Mouse (Mus musculus) left cerebral cortex, adult 18-20 months (tissue): ENCODE data around the gene Nkpd1. TPM values are rescaled to one million over a fixed set of nuclear protein-coding genes. Genes with fewer than 3 reads are reported as not detected.

Experiments
- DNase-seq, 2 experiments: peaks; one replicate each; pipeline ENCODE4 v3.0.0; 2021 to 2022; ENCODE audit warnings: low spot score in 2 of 2, mixed read lengths in 1 of 2
- total RNA-seq, 2 experiments: library from RNA; stranded (reverse); gene quantifications; 2 replicates each; pipeline ENCODE4 v1.2.3; 2021

Nkpd1 gene
- total RNA-seq, 2 experiments from 2014 or later: 0.72 to 0.94 TPM

DNA sequence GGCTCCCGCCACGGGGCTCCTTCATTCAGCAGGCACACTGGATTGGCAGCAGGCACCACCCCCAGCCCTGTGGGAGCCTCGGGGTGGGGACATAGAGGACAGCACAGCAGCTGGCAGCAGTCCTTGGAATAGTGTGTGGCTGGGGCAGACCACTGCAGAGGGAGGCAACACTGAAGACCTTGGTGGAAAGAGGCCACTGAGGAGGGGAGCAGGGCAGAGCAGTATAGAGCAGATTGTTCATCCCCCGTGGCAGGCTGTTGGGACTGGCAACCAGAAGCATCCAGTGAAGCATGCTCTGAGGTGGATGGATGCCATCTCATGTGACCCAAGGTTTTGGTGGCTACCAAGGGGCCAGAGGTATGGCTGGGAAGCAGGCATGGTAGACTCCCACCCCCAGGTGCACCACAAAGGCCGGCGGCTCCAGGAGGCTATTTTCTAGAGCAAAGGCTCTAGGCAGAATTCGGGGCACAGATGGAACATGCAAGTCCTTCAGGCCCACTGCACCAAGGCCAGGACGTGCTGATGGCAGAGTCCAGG lies 24.6 kb downstream of the Nkpd1 start:
- DNase-seq: no peak

DNA sequence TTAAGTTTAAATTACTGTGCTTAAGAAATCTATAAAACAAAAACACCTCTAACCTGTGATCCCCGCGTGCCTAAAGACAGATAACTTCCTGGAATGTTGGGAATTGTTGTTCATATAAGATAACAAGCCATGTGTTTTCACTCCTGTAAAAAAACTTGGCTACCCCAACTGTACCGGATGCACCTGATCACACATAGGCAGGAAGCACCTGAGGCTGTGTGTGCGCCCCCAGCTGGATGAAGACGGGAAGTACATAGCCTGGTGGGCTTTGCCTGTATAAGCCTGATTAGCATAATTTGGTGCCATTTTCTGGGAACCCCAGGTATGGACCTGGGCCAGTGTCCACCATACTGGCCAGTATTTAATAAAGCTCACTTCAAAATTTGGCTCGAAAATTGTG lies 25.9 kb downstream of the Nkpd1 start:
- no peak for DNase-seq

DNA sequence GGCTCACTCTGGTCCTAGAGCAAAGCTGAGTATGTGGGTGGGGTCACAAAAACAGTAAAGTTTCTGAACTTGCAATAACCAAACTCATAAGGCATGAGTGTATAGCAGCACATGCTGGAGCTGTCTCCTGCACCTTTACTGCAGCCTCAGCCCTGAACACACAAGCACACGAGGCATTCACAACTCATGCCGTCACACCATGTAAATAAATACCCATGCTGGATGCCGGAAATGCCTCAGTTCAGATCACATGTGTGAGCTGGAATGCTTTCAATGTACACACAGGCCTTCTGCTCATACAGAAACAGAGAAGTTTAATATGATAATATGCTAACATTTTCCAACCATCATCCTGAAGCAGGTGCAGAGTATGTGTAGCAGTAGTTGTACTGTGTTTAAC lies 28.4 kb downstream of the Nkpd1 start:
- no peak for DNase-seq

DNA sequence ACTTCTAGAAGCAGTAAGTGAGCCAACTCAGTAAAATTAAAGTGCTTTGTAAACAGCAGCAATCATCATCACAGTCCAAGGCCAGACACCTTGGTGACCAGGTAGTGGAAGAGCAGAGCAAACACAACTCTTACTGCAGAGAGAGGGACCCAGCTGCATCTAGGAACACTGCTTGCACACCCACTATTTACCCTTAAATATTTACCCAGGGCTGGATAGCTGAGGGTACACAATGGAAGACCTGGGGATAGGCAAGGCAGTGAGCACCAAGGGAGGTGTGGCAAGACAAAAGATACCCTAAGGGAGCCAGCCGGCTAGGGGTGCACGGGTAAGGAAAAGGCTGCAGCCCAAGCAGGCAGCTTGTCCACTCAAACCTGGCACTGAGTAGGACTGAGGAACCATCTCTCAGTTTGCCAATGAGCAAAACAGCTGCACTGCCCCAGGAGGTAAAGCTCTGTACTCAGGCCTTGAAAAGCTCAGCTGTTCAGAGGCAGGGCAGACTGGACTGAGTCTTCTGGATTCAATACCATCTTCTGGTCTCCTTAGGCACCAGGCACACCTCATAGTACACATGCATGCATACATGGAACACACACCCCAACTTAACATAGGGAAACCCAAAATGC lies 29.8 kb downstream of the Nkpd1 start:
- DNase-seq: no peak

DNA sequence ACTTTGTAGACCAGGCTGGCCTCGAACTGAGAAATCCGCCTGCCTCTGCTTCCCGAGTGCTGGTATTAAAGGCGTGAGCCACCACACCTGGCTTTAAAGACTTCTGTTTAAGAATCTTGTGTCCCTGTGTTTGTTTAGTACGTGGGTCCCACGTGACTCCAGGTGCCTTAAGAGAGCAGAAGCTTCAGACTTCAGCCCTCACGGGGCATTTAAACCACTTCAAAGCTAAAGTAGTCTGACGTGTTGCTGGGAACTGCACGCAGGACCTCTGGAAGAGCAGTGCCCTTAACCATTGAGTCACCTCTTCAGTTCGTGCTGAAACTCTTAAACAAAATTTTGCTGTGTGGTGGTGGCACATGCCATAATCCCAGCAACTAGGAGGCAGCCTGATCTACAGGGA lies 31.8 kb downstream of the Nkpd1 start:
- DNase-seq: no peak

DNA sequence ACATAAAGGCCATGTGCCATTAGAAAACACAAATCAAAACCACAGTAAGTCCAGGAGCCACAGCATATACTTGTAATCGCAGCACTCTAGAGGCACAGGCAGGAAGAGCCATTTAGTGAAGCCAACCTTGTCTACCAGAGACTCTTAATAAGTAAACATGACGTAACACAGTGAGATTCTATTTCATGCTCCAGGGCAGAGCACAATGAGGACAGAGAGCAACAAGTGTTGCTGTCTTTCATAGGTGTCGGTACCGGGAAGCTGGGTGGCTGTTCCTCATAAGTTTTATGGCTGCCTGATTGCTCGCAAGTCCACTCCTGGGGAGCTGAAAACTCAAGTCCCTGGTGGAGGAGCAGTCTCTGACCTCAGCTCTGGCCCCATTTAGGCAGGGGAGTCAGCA lies 34.0 kb downstream of the Nkpd1 start:
- DNase-seq: no peak

DNA sequence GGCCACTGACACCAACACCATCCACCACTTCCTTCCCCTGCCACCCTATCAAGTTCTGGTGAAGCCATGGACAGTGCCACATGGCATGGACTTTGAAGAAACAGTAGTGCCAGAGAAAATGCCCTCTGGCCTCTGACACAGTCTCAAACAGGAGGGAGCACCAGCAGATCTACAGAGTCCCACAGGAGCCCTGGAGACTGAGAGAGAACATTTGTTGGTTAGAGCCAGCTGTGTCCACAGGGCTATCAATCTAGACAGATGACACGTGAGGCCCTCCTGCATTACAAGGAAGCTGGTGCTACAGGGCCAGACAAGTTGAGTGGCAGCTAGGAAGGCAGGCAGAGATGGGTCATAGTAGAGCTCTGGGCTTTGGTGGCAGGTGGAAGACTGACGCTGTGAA lies 34.8 kb downstream of the Nkpd1 start:
- DNase-seq: no peak

DNA sequence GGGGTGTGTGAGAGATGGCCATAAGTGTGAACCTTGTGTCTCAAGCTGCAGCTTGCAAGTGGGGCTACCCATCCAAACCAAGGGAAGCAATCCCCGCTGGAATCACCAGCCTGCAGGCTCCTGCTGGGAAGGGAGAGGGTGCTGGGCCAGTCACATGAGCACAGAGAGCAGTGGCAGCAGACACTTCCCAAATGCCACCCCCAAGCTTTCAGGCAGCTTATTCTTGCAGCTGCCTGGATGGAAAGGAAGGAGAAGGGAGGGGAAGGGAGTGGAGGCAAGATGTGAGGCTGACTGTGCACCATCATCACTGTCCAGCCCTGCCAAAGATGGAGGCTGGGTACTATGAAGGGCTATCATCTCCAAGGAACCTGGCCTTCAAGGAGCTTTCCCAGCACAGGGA lies 36.5 kb downstream of the Nkpd1 start:
- peak; percentile 62 to 74 for DNase-seq

DNA sequence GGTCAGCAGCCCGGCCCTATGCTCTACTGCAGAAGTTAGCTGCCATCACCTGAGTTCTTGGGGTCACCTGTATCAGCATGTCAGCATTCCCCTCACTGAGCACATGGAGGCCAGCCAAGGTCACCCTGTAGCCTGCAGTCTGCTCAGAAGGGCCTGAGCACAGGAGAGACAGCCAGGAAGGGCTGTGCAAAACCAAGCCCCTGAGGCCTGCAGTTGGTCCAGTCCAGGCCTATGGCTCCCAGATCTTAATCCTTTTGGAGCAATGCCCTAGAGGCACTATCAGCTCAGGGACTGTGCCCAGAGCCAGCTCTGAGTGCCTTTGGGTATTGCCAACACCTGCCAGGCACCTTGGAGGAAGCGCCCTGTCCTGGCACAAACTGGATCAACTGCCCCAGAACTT lies 39.4 kb downstream of the Nkpd1 start:
- DNase-seq: no peak

DNA sequence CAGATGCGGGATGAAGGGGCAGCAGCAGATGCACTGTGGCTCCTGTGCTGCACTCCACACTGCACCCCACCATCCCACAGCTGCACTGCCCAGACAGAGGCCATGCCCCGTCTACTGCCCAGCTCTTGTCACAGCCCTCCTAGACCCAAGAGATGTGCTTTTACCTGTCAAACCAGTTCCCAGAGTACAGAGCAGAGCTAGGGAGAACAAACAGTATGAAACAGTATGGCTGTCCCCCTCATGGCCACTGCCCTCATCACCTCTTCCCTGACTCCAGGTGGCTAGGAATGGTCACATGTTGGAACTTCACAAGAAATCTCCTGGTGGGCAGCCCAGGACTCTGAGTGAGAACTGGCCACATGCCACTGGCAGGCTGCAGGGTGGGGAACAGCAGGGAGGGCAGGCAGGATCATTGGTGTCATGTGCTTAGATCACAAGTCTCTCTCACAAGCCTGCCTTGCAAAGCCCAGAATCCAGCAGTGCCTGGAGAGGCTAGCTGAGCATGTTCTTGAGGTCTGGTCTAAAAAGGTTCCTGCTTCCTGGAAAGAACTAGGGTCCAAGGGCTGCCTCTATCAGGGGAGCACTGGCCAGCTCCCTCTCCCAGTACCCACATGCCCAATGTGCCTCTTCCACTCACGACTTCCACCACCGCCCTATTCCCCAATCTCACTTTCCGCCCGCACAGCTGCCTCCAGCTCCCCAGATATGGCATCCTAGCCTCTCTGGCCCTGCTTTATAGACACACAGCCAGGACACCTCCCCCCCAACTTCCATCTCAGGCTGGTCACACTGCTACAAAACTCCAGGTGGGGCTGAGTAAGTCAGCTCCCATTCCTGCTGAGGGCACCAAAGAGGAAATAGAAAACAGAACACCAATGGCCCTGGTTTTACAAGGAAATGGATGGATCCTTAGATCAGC lies 40.6 kb downstream of the Nkpd1 start:
- DNase-seq: peak in 1 of 2 experiments; percentile 41

DNA sequence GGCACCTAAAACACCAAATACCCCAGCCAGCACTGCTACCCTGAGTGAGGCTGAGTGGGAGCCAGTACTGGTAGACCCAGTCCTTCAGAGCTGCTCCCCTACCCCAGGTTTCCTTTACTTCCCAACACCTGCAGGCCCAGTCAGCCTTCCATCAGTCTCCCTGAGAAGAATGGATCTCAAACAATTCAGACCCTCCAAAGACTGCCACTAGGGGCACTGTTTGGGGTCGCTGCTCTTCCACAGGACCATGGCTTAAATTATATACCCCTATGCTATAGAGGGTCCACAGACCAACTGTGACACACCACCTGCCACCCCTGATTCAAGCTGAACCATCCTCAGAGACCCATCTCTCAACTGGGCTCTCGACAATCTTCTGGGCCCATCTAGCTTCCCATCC lies 41.3 kb downstream of the Nkpd1 start:
- DNase-seq: no peak

DNA sequence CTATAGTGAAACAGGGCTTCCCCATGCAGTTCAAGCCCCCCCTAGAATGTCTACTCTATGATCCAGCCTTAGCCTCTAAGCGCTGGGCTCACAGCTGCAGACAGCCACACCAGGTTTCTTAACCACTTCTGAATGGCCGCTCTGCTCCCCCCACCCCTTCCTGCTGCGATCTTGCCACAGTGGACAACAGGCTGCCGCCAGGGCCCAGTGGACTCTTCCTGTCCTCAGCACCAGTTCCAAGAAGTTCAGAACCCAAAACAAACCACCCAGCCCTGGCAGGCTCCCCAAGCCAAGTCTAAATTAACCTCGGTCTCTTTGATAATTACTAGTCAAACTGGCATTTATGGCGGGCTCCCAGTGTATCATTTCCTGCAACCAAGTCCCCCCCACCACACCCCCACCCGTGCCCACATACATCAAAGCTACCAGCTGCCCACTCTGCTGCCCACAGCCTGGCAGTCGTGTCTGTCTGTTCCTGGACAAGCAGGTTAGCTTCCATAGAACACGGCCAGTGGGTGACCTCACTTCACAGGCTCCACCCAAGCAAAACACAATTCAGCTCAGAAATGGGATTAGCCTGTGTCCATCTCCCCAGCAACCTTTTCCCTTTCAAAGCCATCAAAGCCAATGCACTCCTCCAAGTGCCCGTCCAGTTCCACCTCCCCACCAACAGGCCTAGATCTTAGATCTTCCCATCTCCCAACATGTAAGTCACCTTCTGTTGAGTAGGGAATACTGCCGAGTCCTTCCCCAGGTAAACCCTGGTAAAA lies 43.0 kb downstream of the Nkpd1 start:
- DNase-seq: peak in 1 of 2 experiments; percentile 21

DNA sequence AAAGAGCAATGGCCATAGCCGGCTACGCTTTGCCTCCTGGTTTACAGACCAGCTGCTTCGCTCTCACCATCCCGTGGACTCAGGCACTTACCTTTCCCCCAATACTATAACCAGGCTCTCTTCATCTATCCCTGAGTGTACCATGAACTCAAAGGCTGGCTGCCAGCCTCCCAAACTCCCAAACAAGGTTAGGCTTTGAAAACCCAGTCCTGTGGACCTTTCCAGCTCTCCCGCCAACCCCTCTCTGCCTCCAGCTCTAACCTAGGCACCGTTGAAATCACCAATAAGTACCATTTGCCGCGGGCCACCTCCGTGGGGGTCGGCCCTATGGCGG lies 43.8 kb downstream of the Nkpd1 start:
- DNase-seq: no peak

DNA sequence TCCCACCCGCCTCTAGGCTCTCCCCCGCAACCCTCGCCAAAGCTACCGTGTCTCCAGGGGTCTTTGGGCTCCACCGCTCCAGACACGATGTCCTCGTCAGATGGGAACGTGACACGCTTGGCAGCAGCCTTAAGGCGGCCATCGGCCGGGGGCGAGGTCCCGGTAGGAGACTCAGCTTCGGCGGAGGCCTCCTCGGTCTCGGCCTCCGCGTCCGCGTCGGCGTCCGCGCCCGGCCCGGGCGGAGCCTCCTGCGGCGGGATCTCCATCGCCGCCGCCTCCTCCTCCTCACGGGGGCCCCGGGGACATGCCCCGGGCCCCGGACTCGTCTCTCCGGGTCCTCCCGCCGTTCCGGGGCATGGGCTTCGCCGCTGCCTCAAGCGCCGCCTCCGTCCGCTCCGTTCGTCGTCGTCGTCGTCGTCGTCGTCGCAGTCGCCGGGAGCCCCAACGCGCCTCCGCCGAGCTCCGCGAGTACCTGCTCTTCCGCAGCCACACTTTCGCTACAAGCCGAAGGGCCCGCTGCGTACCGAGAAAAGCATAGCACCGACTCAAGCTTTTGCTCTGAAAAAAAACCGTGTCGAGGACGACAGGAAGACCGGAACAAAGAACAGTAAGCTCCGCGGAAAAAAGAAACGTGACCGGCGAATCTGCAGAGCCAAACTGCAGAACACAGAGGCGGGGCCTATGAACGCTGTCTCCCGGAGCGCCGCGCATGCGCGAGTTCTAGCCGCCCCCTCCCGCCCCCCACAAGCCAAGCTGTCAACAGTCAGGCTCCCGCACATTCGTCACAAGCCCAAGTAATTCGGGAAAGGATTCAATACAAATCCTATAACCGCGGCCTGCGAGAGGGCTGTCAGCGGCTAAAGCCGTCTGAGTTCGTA lies 44.4 kb downstream of the Nkpd1 start:
- peak; percentile 82 to 85 for DNase-seq

DNA sequence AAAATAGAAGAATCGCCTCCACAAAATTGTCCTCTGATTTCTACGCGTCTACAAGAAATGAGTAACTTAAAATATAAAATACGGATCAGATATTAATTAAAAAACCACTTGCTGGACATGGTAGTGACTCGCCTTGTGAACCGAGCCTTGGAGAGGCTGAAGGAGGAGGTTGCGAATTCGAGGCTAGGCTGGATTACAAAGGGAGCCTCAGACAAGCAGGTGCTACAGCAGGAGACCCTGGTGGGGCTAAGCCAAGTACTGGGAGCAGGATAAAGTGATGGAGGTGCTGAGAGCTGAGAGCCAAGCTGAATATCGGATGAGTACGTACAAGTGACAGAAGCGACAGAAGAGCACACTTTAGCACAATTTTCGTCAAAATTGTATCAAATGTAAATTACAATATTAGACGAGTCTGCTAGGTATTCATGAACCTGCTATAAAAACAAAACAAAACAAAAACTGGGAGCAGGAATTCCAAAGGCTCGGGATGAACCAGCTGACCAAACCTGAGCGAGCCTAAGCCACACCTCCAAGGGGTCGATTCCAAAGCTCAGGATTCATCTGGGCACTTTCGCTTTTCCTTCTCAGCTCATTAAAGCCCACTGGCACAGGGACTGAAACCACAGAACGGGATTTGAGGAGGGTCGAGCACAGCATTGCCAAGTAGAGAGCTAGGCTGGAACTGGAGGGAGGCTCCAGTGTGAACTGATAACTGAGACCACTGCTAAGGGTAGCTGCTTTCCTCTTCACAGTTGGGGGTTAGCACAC lies 45.2 kb downstream of the Nkpd1 start, which contains the start of gene Ppp1r37:
Gene Ppp1r37 (minus strand): TSS at position 434 of the 768 bp plus-strand sequence.
- no peak for DNase-seq

DNA sequence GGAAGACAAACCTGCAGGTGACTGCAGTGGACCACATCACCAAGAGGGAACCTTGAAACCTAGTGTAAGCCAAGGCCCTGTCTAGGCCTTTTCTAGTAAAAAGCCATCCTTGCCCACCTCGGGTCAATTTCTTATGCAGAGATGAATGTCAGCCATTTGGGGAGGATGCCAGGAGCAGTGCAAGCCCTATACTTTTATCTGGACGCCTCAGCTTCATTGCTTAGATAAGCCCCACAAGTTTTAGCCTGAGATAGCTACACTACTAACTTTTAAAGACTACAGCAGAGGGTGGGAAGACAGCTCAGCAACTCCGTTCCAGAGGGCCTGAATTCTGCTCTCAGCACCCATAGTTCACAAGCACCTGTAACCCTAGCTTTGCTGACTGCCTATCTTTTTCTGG lies 46.2 kb downstream of the Nkpd1 start:
- DNase-seq: no peak

DNA sequence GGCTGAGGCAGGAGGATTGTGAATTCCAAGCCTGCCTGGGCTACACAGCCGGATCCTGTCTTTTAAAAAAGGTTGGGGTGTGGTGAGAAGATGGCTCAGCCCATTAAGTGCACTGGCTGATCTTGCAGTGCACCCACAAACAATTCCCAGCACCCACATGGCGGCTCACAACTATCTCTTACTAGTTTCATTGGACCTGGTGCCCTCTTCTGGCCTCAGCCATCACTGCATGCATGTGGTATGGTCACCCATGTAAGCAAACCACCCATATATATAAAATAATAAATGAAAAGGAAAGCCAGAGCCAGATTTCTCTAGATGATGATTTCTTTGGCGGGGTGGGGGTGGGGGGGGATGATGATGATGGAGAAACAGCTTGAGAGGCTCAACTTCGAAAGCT lies 46.8 kb downstream of the Nkpd1 start:
- no peak for DNase-seq

DNA sequence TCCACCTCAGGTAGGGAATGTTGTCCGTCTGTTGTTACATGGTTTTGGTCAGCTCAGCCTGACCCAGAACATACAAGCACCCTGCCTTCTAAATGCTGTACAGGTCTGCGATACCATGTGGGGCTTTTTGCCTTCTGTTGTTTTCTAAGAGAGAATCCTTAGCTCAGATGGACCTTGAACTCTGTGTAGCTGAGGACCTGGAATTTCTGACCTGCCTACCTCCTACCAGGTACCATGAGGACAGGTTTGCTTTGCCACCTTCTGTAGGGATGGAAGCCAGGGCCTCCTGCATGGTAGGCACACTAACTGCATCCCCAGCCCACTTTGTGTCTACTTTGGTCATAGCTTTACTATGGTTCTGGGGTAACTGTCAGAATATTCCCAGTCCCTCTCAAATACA lies 48.2 kb downstream of the Nkpd1 start:
- no peak for DNase-seq

DNA sequence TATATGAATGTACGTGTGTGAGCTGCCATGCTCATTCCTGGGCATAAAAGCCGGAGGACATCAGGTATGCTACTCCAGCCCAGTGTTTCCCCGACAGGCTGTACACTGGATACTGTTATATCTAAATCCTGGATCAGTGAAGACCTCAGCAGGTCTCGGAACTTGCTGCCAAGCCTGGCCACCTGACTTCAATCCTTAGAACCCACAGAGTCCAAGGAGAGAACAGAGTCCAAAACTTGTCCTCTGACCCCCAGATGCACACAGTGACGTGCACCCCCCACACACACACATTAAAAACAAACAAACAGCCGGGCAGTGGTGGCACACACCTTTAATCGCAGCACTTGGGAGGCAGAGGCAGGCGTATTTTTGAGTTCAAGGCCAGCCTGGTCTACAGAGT lies 49.8 kb downstream of the Nkpd1 start:
- no peak for DNase-seq

DNA sequence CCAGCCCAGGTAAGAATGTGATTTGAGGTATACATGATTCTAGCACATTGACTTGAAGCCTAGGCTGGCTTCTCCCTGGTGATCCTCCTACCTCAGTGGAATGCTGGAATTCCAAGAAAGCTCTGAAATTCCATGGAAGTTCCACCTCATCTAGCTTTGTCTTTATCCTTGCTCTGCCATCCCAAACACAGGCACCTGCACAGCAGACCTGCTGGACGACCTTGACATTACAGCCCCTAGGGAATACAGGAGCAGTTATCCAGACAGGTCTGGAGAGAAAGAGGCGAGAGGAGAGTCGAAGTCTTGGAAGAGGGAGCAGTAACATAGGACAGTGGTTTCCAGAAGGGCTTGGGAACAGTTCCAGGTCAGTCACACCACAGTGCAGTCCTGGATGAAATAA lies 52.0 kb downstream of the Nkpd1 start:
- no peak for DNase-seq
